Mouse (Mus musculus) lung, adult 2 months (tissue): ENCODE data around the gene Runx2.

Experiments
- CTCF ChIP-seq: fragments of 200-500 bp; IDR thresholded peaks from 2 replicates; pipeline ENCODE4 v1.5.1; 2011; ENCODE audit warnings: mild to moderate bottlenecking, low read length, control low read depth; ENCODE audit not compliant: insufficient read depth
- POLR2A ChIP-seq: fragments of 200-500 bp; IDR thresholded peaks from 2 replicates; pipeline ENCODE4 v1.6.1; 2011; ENCODE audit warnings: low read depth, mild to moderate bottlenecking, control low read depth, low read length, borderline replicate concordance; ENCODE audit errors: extremely low read depth

- TF ChIP-seq CTCF, result no peak
- no peak for TF ChIP-seq POLR2A
Measured at GRCm38 (mm10) chr17:44584781-44585180, 229.8 kb downstream of the Runx2 start.
